Mouse (Mus musculus) forebrain, embryonic 13.5 days (tissue): ENCODE results near the gene Pmepa1. TPM values are rescaled to one million over a fixed set of nuclear protein-coding genes. Genes with fewer than 3 reads are reported as not detected.

Source experiments
- ATAC-seq: fragments of 200-750 bp; cut with Nextera tagmentation; 2 replicates; pipeline ENCODE4 v1.8.0; 2017
- H3K27ac ChIP-seq: fragments of 300-500 bp; sonication (generic); 2 replicates; pipeline ENCODE4 v1.5.1; 2015; ENCODE audit warnings: inconsistent platforms, mild to moderate bottlenecking, moderate library complexity
- H3K27me3 ChIP-seq: fragments of 300-500 bp; sonication (generic); 2 replicates; pipeline ENCODE4 v1.6.1; 2015; ENCODE audit warnings: mild to moderate bottlenecking, inconsistent platforms
- H3K36me3 ChIP-seq: fragments of 300-500 bp; sonication (generic); 2 replicates; pipeline ENCODE4 v1.6.1; 2015; ENCODE audit warnings: mild to moderate bottlenecking, inconsistent platforms; ENCODE audit not compliant: poor library complexity, severe bottlenecking
- H3K4me1 ChIP-seq: fragments of 300-500 bp; sonication (generic); 2 replicates; pipeline ENCODE4 v1.6.1; 2015; ENCODE audit warnings: inconsistent platforms
- H3K4me2 ChIP-seq: fragments of 300-500 bp; sonication (generic); 2 replicates; pipeline ENCODE4 v1.6.1; 2015; ENCODE audit warnings: inconsistent platforms, mild to moderate bottlenecking, moderate library complexity
- H3K4me3 ChIP-seq: fragments of 300-500 bp; sonication (generic); 2 replicates; pipeline ENCODE4 v1.5.1; 2015; ENCODE audit warnings: mild to moderate bottlenecking, inconsistent platforms
- H3K9ac ChIP-seq: fragments of 300-500 bp; sonication (generic); 2 replicates; pipeline ENCODE4 v1.6.1; 2015; ENCODE audit warnings: mild to moderate bottlenecking, inconsistent platforms
- H3K9me3 ChIP-seq: fragments of 300-500 bp; sonication (generic); replicated peaks from 2 replicates; pipeline ENCODE4 v1.6.1; 2016; ENCODE audit warnings: inconsistent platforms
- WGBS: fragments of 180-500 bp; shearing (Covaris S2); methylation state at CpG from one replicate; pipeline ENCODE4 v1.1.7; 2015; 5-methylcytosine and 5-hydroxymethylcytosine counted together
- polyA plus RNA-seq: library from polyadenylated mRNA; unstranded; fragments of >200 nt; fragmentation: Nextera tagmentation; extraction: Ambion mirVana; gene quantifications from 2 replicates; pipeline ENCODE4 v1.2.1, GENCODE M21; 2015

The Pmepa1 gene
- polyA plus RNA-seq, 1 experiment from 2014 or later: 5.3 TPM

- Histone ChIP-seq H3K36me3 (no peaks in the 10 kb centered on the region), H3K9ac (no peak overlapping the region), H3K4me1 (no peaks in the 10 kb centered on the region), H3K4me2 (no peak overlapping the region), H3K27me3 (no peaks in the 10 kb centered on the region), H3K4me3 (no peak overlapping the region), H3K9me3 (no peaks in the 10 kb centered on the region), H3K27ac (no peak overlapping the region)
- 88% methylated on average over 2 of the region's 2 CpGs for WGBS
- no peak for ATAC-seq
Measured at GRCm38 (mm10) chr2:173292551-173292950, 16.2 kb upstream of the Pmepa1 start.

- Histone ChIP-seq H3K4me1 (no peaks in the 10 kb centered on the region), H3K4me3 (no peak overlapping the region), H3K36me3 (no peaks in the 10 kb centered on the region), H3K9ac (no peak overlapping the region), H3K27me3 (no peaks in the 10 kb centered on the region), H3K27ac (no peak overlapping the region), H3K4me2 (no peak overlapping the region), H3K9me3 (no peaks in the 10 kb centered on the region)
- WGBS: 92% methylated on average over 11 of the region's 11 CpGs
- ATAC-seq: no peak
Measured at GRCm38 (mm10) chr2:173290981-173291380, 14.6 kb upstream of the Pmepa1 start.

DNA sequence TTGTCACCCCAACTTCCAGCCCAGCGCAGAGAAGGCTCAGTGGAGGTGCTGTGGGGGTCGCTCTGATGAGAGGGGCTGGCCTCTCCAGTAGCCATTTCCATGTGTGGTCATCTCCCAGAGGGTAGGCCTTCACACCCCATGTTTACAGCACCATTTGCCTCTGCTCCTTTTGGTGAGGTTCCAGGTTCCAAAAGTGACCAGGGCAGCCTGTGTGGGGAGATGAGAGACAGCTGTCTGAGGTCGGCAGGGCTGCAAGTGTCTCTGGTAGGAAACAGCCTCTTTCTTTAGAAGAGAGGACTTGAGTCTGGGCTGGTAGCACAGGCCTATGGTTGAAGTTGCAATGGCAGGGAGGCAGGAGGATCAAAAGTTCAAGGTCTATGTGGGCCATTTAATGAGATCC is 13.6 kb upstream of the Pmepa1 start:
- H3K27me3 ChIP-seq: no peaks in the 10 kb centered on the region
- ATAC-seq: no peak
- WGBS: 84% methylated on average over 3 of the region's 3 CpGs
- H3K4me1 ChIP-seq: no peaks in the 10 kb centered on the region
- no peak overlapping the region for H3K4me3 ChIP-seq
- no peaks in the 10 kb centered on the region for H3K36me3 ChIP-seq
- no peak overlapping the region for H3K9ac ChIP-seq
- no peak overlapping the region for H3K27ac ChIP-seq
- H3K9me3 ChIP-seq: no peaks in the 10 kb centered on the region
- H3K4me2 ChIP-seq: no peak overlapping the region

- no peak for ATAC-seq
- 93% methylated on average over 12 of the region's 12 CpGs for WGBS
Measured at GRCm38 (mm10) chr2:173285816-173286538, 9.6 kb upstream of the Pmepa1 start.

DNA sequence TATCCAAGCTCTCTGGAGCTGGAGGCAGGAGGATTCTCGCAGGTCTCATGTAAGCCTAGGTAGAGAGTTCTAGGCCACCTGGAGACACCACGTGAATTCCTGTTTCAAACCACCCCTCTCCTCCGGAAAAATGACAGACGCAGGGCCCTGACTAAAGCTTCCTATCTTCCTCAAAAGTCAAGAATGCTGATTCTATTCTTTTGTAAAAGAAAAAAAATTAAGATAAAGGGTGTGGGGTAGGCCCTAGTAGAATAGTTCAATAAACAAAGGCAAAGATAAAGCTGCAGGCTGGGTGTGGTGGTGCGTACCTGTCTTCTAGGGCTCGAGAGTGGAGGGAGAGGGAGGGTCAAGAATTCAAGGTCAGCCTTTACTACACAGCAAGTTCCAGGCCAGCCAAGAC is 8.4 kb upstream of the Pmepa1 start:
- no peak overlapping the region for H3K4me3 ChIP-seq
- no peak overlapping the region for H3K27ac ChIP-seq
- no peaks in the 10 kb centered on the region; the same call in 1 of the 2 replicates for H3K4me1 ChIP-seq
- ATAC-seq: no peak
- WGBS: 81% methylated on average over 6 of the region's 6 CpGs
- no peak overlapping the region for H3K9ac ChIP-seq
- no peaks in the 10 kb centered on the region for H3K9me3 ChIP-seq
- no peaks in the 10 kb centered on the region for H3K36me3 ChIP-seq
- no peaks in the 10 kb centered on the region for H3K27me3 ChIP-seq
- no peak overlapping the region for H3K4me2 ChIP-seq

More at GRCm38 (mm10) chr2:173285816-173286538, 9.6 kb upstream of the Pmepa1 start:
- H3K9ac ChIP-seq: no peak overlapping the region
- H3K36me3 ChIP-seq: no peaks in the 10 kb centered on the region
- no peaks in the 10 kb centered on the region for H3K27me3 ChIP-seq
- no peak overlapping the region for H3K4me3 ChIP-seq
- H3K4me1 ChIP-seq: no peaks in the 10 kb centered on the region; the same call in 1 of the 2 replicates
- no peak overlapping the region for H3K27ac ChIP-seq
- H3K9me3 ChIP-seq: no peaks in the 10 kb centered on the region
- H3K4me2 ChIP-seq: no peak overlapping the region

- no peak overlapping the region for H3K9ac ChIP-seq
- no peak for ATAC-seq
- 88% methylated on average over 8 of the region's 8 CpGs for WGBS
Measured at GRCm38 (mm10) chr2:173282191-173282590, 5.9 kb upstream of the Pmepa1 start.

DNA sequence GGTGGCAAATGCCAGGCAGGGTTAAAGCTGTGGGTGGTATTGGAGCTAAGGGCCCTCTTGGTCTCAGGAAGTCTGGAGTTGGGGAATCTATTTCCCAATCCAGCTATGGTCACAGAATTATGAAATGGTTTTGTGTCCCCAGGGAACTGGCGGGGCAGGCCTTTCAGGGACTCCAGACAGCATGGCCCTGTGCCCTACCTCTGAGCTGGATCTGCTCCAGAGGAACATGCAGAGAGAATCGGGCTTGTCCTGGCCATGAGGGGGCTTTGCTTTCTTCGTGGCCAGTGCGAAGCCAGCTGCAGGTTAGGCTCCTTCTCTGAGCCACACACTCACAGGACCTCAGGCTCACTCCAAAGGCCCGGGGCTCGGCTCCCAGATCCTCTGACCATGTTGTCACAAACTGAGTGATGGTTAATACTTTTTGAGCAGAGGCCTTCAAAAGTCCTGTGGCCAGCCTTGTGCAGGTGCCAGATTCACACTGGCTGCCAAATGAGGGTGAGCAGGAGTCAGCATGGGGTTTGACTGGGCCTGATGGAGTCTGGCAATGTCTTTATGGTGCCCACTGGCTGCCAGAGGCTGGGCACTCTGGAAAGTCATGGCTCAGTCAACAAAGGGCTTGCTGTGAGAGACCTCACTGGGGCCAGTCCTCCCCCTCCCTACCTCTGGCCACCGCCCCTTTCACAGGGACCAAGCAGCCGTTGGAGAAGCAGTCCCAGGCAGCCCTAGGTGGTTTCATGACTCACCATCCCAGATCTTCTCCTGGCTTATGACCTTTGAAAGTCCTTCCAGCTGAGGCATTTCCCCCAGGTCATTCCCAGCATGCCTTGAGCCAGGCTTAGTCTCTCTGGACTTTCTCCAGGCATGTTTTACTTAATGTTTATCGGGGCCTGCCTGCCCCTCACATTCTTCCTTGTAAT is 4.9 kb upstream of the Pmepa1 start:
- Histone ChIP-seq H3K27ac (no peak overlapping the region), H3K4me2 (no peak overlapping the region), H3K9ac (no peak overlapping the region), H3K9me3 (no peaks in the 10 kb centered on the region), H3K27me3 (no peaks in the 10 kb centered on the region), H3K4me1 (peaks cover 12% of the 10 kb centered on the region), H3K4me3 (no peak overlapping the region), H3K36me3 (no peaks in the 10 kb centered on the region)
- ATAC-seq: no peak
- 80% methylated on average over 9 of the region's 9 CpGs for WGBS

More at GRCm38 (mm10) chr2:173282191-173282590, 5.9 kb upstream of the Pmepa1 start:
- H3K4me2 ChIP-seq: no peak overlapping the region
- H3K4me3 ChIP-seq: no peak overlapping the region
- no peaks in the 10 kb centered on the region for H3K36me3 ChIP-seq
- peaks cover 5% of the 10 kb centered on the region for H3K4me1 ChIP-seq
- no peaks in the 10 kb centered on the region for H3K27me3 ChIP-seq
- H3K9me3 ChIP-seq: no peaks in the 10 kb centered on the region
- no peak overlapping the region for H3K27ac ChIP-seq

GRCm38 (mm10) chr2:173278846-173279580 is 2.7 kb upstream of the Pmepa1 start:
- Histone ChIP-seq H3K4me2 (no peak overlapping the region), H3K9me3 (no peaks in the 10 kb centered on the region), H3K4me3 (no peak overlapping the region), H3K27me3 (no peaks in the 10 kb centered on the region), H3K9ac (no peak overlapping the region), H3K27ac (no peak overlapping the region), H3K4me1 (peaks cover 24% of the 10 kb centered on the region), H3K36me3 (no peaks in the 10 kb centered on the region)
- 80% methylated on average over 16 of the region's 16 CpGs for WGBS
- ATAC-seq: no peak

DNA sequence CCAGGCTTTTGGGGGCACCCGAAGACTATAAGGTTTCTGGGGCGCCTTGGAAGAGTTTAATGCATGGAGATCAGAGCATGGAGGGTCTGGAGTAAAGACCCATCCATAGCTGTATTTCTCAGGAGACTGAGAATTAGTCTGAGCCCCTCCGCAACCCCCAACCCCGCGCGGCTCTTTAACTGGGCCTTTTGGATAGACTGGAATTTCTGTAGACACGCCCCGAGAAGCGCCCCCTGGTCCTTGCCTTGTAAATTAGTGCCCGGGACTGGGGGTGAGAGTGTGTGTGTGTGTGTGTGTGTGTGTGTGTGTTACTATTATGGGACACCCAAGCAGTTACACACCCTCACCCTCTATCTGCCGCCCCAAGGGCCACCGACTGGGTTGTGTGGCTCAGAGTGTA is 526 bp upstream of the Pmepa1 start:
- H3K9me3 ChIP-seq: no peaks in the 10 kb centered on the region
- ATAC-seq: peak; percentile 46
- H3K4me2 ChIP-seq: peak overlapping the region; percentile 84
- H3K36me3 ChIP-seq: no peaks in the 10 kb centered on the region
- H3K9ac ChIP-seq: peak overlapping the region; percentile 100
- peaks cover 45% of the 10 kb centered on the region for H3K4me1 ChIP-seq
- no peaks in the 10 kb centered on the region for H3K27me3 ChIP-seq
- under 1% methylated on average over 12 of the region's 12 CpGs for WGBS
- H3K4me3 ChIP-seq: peak overlapping the region; percentile 98
- peak overlapping the region; percentile 71 for H3K27ac ChIP-seq

- Histone ChIP-seq H3K27ac (peak overlapping the region; percentile 80), H3K27me3 (no peaks in the 10 kb centered on the region), H3K4me2 (peak overlapping the region; percentile 84), H3K36me3 (no peaks in the 10 kb centered on the region), H3K9me3 (no peaks in the 10 kb centered on the region), H3K4me3 (peak overlapping the region; percentile 98), H3K4me1 (peaks cover 58% of the 10 kb centered on the region), H3K9ac (peak overlapping the region; percentile 100)
- peak; percentile 16; the same call in 1 of the 2 replicates for ATAC-seq
- WGBS: under 1% methylated on average over 86 of the region's 93 CpGs
Measured at GRCm38 (mm10) chr2:173275343-173276201, 761 bp downstream of the Pmepa1 start.
